Mouse (Mus musculus): ENCODE measurements at regions not wholly inside any gene's neighbourhood (a gene's known extent, or its start where the extent isn't known, plus 50 kb on each side); places are given as distances from the start of the nearest gene placed in this dataset.

DNA sequence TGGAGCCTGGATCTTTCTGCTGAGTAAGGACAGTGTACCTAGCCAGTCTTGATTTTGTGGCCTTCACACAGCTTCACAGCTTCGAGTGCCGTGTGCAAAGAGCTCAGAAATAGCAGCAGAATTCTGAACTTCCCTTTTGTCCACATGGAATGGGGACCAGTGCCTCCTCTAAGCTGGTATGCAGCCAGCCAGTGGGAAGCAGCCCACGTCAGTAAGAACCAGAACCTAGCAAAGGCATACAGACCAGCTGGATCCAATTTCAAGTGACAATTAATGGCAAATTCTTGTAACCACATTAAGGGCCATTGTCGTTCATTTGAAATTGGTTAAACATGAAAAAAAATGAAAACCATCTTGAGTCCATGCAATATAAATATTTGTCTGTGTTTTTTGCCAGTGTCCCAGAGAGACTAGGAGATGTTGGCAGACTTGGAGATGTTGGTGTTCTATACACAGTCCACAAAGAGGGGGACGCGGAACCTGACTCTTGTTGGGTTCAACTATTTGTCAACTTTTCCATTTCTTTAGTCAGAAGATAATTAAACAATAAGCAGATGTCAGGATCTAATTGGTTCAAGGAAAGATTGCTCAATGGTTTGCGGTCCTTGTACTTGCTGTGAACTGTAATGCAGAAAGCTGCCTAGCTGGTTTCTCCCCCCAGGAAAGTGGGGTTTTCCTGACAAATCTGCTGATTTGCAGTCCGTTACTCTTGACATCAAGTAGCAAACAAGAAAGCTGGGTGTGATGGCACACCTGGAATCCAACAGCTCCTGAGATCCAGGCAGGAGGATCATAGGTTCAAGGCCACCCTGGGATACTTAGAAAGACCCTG lies 125.1 kb downstream of the Rplp1 start:
- 80% methylated on average over 8 of the region's 8 CpGs for WGBS
- DNase-seq (ENCODE audit: low spot score, missing footprints) (no peak), ATAC-seq (ENCODE audit: low FRiP score) (no peak)
- Histone ChIP-seq H3K9me3 (ENCODE audit: control insufficient read depth, low read length) (no peaks in the 10 kb centered on the region), H3K4me2 (no peak overlapping the region), H3K36me3 (ENCODE audit: control insufficient read depth, insufficient read depth, low read length) (no peaks in the 10 kb centered on the region), H3K27me3 (ENCODE audit: control insufficient read depth, insufficient read depth, low read length) (no peaks in the 10 kb centered on the region), H3K27ac (ENCODE audit: low read depth, low read length) (no peak overlapping the region), H3K4me3 (ENCODE audit: low read depth, low read length) (no peak overlapping the region), H3K9ac (ENCODE audit: low read length) (no peak overlapping the region), H3K4me1 (ENCODE audit: control insufficient read depth, insufficient read depth, low read length) (no peaks in the 10 kb centered on the region)

DNA sequence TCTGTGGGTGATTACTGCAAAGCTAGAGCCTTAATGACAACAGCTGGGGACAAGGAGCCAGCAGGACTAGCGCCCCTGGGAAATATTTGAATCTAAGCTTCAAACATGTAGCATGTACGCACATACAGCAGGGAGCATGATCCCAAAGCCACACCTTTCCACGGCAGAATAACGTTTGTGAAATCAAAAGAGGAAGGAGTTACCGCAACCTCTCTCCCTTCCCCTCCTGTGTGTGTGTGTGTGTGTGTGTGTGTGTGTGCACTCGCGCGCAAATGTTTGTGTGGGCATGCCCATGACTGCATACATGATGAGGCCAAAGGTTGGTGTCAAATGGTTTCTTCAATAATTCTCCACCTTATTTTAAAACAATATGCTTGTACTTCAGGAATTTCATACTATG lies 132.9 kb downstream of the Rplp1 start:
- Histone ChIP-seq H3K4me2 (no peak overlapping the region), H3K9ac (ENCODE audit: low read length) (no peak overlapping the region), H3K4me3 (ENCODE audit: low read depth, low read length) (no peak overlapping the region), H3K27ac (ENCODE audit: low read depth, low read length) (no peak overlapping the region), H3K9me3 (ENCODE audit: control insufficient read depth, low read length) (no peaks in the 10 kb centered on the region), H3K4me1 (ENCODE audit: control insufficient read depth, insufficient read depth, low read length) (no peaks in the 10 kb centered on the region), H3K27me3 (ENCODE audit: control insufficient read depth, insufficient read depth, low read length) (no peaks in the 10 kb centered on the region), H3K36me3 (ENCODE audit: control insufficient read depth, insufficient read depth, low read length) (no peaks in the 10 kb centered on the region)
- ATAC-seq (ENCODE audit: low FRiP score) (no peak), DNase-seq (ENCODE audit: low spot score, missing footprints) (no peak)
- 87% methylated on average over 8 of the region's 8 CpGs for WGBS

DNA sequence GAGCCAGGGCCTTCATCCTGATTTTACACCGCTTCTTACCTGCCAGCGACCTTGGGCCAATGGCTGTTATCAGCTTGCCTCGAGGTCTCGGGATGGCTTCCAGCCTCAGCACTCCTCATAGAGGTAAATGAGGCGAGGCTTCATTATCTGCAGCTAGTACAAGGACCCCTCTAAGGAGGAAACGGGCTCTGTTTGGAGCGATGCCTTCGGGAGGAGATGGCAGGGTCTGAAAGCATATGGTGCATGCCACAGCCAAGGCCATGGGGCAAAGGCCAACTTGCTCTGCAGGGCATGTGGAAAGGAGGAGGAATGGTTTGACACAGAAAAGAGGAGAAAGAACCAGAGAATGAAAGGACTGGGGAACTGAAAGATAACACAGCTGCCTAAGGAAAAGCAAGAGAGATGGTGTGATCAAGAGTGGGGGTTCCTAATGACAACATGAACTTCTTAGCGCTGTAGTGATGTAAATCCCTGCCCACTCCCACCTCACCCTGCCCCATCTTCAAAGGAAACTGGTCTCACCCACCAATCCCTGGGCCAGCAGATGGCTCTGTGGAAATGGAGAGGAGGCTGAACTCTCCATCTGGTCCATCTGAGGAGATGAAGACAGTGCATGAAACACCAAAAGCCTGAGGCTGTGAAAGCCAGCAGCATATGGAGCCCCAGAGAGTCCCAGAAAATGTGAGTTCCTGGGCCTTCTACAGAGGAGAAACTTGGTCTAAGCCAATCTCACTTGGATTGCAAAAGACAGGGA lies 134.0 kb downstream of the Rplp1 start:
- Histone ChIP-seq H3K27ac (ENCODE audit: low read depth, low read length) (no peak overlapping the region), H3K36me3 (ENCODE audit: control insufficient read depth, insufficient read depth, low read length) (no peaks in the 10 kb centered on the region), H3K4me3 (ENCODE audit: low read depth, low read length) (no peak overlapping the region), H3K9ac (ENCODE audit: low read length) (no peak overlapping the region), H3K4me2 (no peak overlapping the region), H3K9me3 (ENCODE audit: control insufficient read depth, low read length) (no peaks in the 10 kb centered on the region), H3K4me1 (ENCODE audit: control insufficient read depth, insufficient read depth, low read length) (no peaks in the 10 kb centered on the region), H3K27me3 (ENCODE audit: control insufficient read depth, insufficient read depth, low read length) (no peaks in the 10 kb centered on the region)
- DNase-seq (ENCODE audit: low spot score, missing footprints), result no peak
- 88% methylated on average over 9 of the region's 9 CpGs for WGBS
- ATAC-seq (ENCODE audit: low FRiP score), result no peak

DNA sequence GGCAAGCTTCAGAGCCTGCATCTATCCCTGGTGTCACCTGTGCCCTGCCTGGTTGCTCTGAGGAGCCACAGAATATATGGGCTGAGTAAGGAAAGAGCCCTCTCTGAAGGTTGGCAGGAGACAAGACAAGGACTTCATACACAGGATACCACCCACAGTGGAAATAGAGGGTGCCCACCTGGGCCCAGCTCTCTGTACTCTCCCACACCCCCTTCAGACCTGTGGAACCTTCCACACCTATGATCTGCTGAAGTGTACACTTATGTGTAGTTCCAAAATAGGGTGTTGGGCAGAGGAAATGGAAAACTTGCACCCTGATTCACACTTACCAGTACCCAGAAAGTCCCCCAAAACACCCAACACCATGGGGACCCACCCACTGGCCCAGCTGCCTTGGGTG lies 135.2 kb downstream of the Rplp1 start:
- H3K9me3 ChIP-seq (ENCODE audit: control insufficient read depth, low read length), result no peaks in the 10 kb centered on the region
- H3K4me3 ChIP-seq (ENCODE audit: low read depth, low read length), result no peak overlapping the region
- DNase-seq (ENCODE audit: low spot score, missing footprints), result no peak
- no peak for ATAC-seq (ENCODE audit: low FRiP score)
- no peak overlapping the region for H3K27ac ChIP-seq (ENCODE audit: low read depth, low read length)
- H3K27me3 ChIP-seq (ENCODE audit: control insufficient read depth, insufficient read depth, low read length), result no peaks in the 10 kb centered on the region
- H3K4me2 ChIP-seq, result no peak overlapping the region
- H3K9ac ChIP-seq (ENCODE audit: low read length), result no peak overlapping the region
- no peaks in the 10 kb centered on the region for H3K36me3 ChIP-seq (ENCODE audit: control insufficient read depth, insufficient read depth, low read length)
- H3K4me1 ChIP-seq (ENCODE audit: control insufficient read depth, insufficient read depth, low read length), result no peaks in the 10 kb centered on the region

DNA sequence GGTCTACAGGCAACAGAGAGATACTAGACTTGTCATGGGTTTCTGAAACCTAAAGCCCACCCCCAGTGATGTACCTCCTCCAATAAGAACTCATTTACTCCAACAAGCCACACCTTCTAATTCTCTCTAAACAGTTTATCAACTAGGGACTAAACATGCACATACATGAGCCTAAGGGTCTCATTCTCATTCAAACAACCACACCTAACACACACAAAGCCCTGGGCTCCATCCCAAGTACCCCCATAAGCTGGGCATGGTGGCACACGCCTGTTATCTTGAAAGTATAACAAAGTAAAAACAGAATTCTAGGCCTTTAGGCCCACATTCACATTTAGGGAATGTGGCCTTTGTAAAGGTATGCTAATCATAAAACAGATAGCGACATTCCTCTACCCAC lies 137.9 kb downstream of the Rplp1 start:
- no peaks in the 10 kb centered on the region for H3K9me3 ChIP-seq (ENCODE audit: control insufficient read depth, low read length)
- no peak overlapping the region for H3K9ac ChIP-seq (ENCODE audit: low read length)
- DNase-seq (ENCODE audit: low spot score, missing footprints) (no peak), ATAC-seq (ENCODE audit: low FRiP score) (no peak)
- H3K4me2 ChIP-seq, result no peak overlapping the region
- no peak overlapping the region for H3K4me3 ChIP-seq (ENCODE audit: low read depth, low read length)
- H3K4me1 ChIP-seq (ENCODE audit: control insufficient read depth, insufficient read depth, low read length), result no peaks in the 10 kb centered on the region
- H3K27ac ChIP-seq (ENCODE audit: low read depth, low read length), result no peak overlapping the region
- no peaks in the 10 kb centered on the region for H3K36me3 ChIP-seq (ENCODE audit: control insufficient read depth, insufficient read depth, low read length)
- no peaks in the 10 kb centered on the region for H3K27me3 ChIP-seq (ENCODE audit: control insufficient read depth, insufficient read depth, low read length)
- WGBS, result 78% methylated on average over 2 of the region's 2 CpGs

DNA sequence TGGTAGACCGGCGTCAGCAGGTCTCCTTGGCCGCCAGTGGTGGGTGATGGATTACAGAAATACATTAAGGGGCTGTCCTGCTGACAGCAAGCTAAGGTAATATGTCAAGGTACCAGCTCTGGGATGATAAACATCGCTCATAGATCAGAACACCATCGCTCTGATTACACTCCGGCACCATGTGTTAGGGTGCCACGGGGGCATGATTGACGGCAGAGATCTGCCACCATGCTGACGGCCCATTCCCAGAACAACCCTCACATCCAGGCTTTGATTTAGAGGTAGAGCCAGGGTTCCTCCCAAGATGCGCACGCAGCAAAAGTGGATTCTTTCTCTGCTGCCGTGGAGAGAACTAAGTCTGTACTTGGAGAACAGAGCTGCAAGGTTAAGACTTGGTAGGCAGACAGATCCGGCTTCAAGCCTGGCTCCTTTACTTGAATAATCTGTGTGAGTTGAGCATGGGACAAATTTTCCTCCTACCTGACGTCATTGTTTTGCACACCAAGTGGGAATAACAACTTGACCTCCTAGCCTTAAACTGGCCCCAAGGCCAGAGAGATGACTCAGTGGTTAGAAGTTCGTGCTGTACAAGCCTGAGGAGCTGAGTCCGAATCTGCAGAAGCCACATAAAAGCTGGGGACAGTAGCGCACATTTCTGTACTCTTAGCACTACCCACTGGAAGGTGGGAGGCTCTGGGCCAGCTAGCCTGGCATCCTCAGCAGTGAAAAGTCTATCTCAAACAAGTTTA lies 144.0 kb downstream of the Rplp1 start:
- no peak for DNase-seq (ENCODE audit: low spot score, missing footprints)
- Histone ChIP-seq H3K9ac (ENCODE audit: low read length) (no peak overlapping the region), H3K4me1 (ENCODE audit: control insufficient read depth, insufficient read depth, low read length) (no peaks in the 10 kb centered on the region), H3K9me3 (ENCODE audit: control insufficient read depth, low read length) (no peaks in the 10 kb centered on the region), H3K27me3 (ENCODE audit: control insufficient read depth, insufficient read depth, low read length) (no peaks in the 10 kb centered on the region), H3K4me2 (no peak overlapping the region), H3K36me3 (ENCODE audit: control insufficient read depth, insufficient read depth, low read length) (no peaks in the 10 kb centered on the region), H3K27ac (ENCODE audit: low read depth, low read length) (no peak overlapping the region), H3K4me3 (ENCODE audit: low read depth, low read length) (no peak overlapping the region)
- WGBS, result 90% methylated on average over 17 of the region's 17 CpGs
- no peak for ATAC-seq (ENCODE audit: low FRiP score)

DNA sequence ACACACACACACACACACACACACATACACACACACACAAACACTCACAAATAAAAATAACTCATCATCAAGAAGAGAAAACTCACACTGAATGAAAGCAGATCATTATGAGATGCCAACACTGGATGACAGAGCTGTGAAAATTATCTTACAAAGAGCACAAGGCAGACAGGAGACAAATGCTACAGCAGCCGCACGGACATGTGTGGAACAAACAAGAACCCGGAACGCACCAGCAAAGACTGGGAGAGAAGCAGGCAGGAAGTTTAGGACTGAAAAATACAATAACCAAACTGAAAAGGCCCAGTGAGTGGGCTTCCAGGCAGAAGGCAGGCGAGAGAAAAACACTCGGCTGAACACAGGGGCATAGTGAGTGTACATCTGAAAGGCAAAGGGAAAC lies 148.2 kb downstream of the Rplp1 start:
- Histone ChIP-seq H3K27me3 (ENCODE audit: control insufficient read depth, insufficient read depth, low read length) (no peaks in the 10 kb centered on the region), H3K27ac (ENCODE audit: low read depth, low read length) (no peak overlapping the region), H3K36me3 (ENCODE audit: control insufficient read depth, insufficient read depth, low read length) (no peaks in the 10 kb centered on the region), H3K9me3 (ENCODE audit: control insufficient read depth, low read length) (no peaks in the 10 kb centered on the region), H3K4me3 (ENCODE audit: low read depth, low read length) (no peak overlapping the region), H3K4me1 (ENCODE audit: control insufficient read depth, insufficient read depth, low read length) (no peaks in the 10 kb centered on the region), H3K4me2 (no peak overlapping the region), H3K9ac (ENCODE audit: low read length) (no peak overlapping the region)
- no peak for DNase-seq (ENCODE audit: low spot score, missing footprints)
- ATAC-seq (ENCODE audit: low FRiP score), result no peak
- 91% methylated on average over 6 of the region's 6 CpGs for WGBS

DNA sequence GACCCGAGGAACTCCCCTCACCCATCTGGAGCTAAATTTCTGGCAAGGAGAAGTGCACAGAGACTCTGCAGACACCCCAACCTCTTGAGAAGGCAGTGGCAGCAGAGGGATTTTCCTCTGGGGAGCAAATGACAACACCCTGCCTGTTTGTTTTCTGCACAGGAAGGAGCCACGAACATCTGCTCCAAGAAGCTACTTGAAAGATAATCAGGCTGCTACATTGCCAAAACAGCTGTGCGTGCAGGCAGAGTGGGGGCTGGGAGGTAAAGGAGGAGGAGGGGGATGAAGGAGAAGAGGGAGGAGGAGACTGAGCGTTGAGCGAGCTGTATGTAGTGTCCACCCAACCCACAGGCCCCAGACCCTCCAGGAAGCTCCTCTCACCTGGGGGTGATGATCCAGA lies 149.0 kb downstream of the Rplp1 start:
- no peaks in the 10 kb centered on the region for H3K4me1 ChIP-seq (ENCODE audit: control insufficient read depth, insufficient read depth, low read length)
- DNase-seq (ENCODE audit: low spot score, missing footprints) (no peak), ATAC-seq (ENCODE audit: low FRiP score) (no peak)
- H3K9me3 ChIP-seq (ENCODE audit: control insufficient read depth, low read length), result no peaks in the 10 kb centered on the region
- no peak overlapping the region for H3K4me3 ChIP-seq (ENCODE audit: low read depth, low read length)
- no peak overlapping the region for H3K4me2 ChIP-seq
- WGBS, result 55% methylated on average over 5 of the region's 5 CpGs
- H3K9ac ChIP-seq (ENCODE audit: low read length), result no peak overlapping the region
- H3K27ac ChIP-seq (ENCODE audit: low read depth, low read length), result no peak overlapping the region
- H3K36me3 ChIP-seq (ENCODE audit: control insufficient read depth, insufficient read depth, low read length), result no peaks in the 10 kb centered on the region
- H3K27me3 ChIP-seq (ENCODE audit: control insufficient read depth, insufficient read depth, low read length), result no peaks in the 10 kb centered on the region

DNA sequence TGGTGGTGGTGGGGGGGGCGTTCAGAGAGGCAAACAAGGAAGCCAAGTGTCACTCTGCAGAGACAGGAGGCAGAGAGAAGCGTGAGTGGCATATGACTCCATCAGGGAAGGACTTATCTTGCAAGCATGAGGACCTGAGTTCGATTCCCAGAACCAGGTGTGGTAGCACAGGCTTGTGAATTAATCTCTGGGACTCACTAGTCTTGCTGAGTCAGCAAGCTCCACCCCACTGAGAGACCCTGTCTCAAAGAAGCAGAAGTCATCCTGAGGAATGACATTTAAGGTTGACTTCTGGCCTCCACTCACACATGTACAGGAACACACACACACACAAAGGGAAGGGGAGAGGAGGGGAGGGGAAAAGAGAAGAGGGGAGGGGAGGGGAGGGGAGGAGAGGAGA lies 156.5 kb downstream of the Rplp1 start:
- H3K9ac ChIP-seq (ENCODE audit: low read length), result no peak overlapping the region
- no peaks in the 10 kb centered on the region for H3K9me3 ChIP-seq (ENCODE audit: control insufficient read depth, low read length)
- no peak overlapping the region for H3K27ac ChIP-seq (ENCODE audit: low read depth, low read length)
- no peak for DNase-seq (ENCODE audit: low spot score, missing footprints)
- no peaks in the 10 kb centered on the region for H3K27me3 ChIP-seq (ENCODE audit: control insufficient read depth, insufficient read depth, low read length)
- no peak overlapping the region for H3K4me3 ChIP-seq (ENCODE audit: low read depth, low read length)
- 86% methylated on average over 3 of the region's 3 CpGs for WGBS
- no peak for ATAC-seq (ENCODE audit: low FRiP score)
- H3K36me3 ChIP-seq (ENCODE audit: control insufficient read depth, insufficient read depth, low read length), result no peaks in the 10 kb centered on the region
- 0 out of 2 replicates have a peak, but pooled peaks cover 6% of the 10 kb centered on the region for H3K4me1 ChIP-seq (ENCODE audit: control insufficient read depth, insufficient read depth, low read length)
- no peak overlapping the region for H3K4me2 ChIP-seq
